Mouse (Mus musculus) thymus, adult 18-20 months (tissue): ENCODE data around the gene Dtymk.
"Not testable (repeated sequence)": the region's sequence is repeated elsewhere in the genome, so short reads cannot be mapped to it uniquely, and the experiment has no call there.

Experiments
- DNase-seq, 2 experiments: peaks; one replicate each; pipeline ENCODE4 v3.0.0; 2022; ENCODE audit warnings: mixed read lengths in 2 of 2

Gene Dtymk

DNA sequence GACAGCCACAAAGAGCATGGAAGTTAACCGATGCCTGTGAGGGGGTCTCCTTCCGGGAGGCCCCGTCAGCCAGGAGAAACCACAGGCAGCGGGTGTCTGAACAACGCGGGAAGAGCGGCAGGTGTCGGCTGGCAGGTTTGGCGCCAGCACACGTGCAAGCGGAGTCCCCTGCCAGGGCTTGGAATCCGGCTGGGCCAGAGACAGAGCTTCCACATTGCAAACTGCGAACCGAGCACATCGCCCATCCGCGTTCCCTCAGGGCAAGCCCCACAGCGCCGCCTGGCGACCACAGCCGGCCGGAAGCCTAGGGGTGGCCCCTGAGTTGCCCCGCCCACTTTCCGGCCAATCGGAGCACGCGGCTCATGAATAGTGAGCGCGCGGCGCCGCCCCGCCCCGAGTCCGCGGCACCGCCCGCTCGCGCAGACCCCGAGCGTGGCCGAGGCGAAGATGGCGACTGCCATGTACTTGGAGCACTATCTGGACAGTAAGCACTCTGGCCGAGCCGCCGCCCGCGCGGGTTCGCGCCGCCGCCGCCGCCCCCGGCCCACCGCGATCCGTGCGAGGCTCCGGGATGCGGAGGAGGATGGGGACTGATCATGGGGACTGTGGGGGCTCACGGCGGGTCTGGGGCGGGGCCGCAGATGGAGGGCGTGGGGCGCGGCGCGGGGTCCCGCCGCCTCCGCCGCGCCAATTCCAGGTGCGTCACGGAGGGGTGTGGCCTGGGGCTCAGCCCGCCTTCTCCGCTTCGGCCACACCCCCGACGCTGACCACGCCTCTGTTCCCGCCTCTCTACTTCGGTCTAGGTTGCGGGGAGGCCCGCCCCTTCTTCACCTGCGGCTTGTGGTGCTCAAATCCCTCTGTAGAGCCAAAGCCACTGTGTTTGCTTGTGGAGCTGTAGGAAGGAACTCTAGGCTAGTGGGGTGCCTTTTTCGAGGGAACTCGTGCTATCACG, 2.1 kb upstream of the Dtymk start, which contains the start of gene Ing5:
Ing5 (plus strand) TSS at position 410 of the 952 bp plus-strand sequence.
- DNase-seq: peak; percentile 97 to 98

DNA sequence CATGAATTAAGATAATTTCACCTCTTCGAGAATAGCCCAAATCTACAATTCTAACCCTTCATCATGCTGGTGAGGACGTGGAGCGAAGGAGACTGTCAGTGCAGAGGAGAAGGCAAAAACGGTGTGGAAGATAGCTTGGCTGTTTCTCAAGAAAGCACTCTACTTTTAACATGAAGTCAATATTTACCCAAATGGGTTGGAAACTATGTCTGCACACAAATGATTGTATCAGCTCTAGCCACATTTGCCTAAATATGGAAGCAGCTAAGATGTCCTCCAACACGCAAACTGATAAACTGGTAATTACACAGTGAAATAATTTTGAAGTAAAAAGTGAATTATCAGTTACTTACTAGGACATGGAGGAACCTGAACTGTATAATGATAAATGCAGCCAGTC, 1.0 kb upstream of the Dtymk start:
- DNase-seq: no peak

DNA sequence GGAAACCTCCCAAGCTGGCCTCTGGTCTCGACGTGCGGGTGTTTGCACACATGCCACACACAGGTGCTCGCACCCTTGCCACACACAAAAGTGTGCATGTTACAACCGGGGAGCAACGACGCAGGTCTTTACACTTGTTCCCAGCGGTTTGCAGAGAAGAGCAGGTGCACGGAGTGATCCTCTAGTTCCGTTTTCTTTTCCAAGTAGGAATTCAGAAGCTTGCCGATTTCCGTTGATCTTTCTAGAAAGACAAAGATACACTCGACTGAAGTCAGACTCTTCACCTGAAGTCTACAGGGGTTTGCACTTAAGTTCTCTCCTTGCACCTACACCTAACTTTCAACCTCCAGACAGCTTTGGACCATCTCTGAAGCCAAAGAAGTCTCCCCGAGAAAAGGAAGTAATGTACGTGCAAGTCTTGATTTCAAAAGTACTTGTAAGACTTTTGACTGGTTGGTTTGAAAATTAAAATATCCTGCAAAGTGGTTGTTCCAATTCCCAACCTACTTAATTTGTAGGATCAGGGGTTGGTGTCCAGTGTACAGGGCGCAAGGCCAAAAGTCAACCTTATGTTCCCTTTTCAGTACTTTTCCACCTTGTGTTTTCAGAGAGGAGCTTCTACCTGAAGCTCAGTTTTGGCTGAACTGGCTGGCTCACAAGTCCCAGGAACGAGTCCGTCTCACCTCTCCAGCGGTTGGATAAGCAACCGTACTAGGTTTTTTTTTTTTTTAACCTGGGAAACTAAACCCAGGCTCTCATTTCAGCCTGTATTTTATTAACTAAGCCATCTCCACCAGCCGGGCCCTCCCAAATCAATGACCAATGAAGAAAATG, 847 bp downstream of the Dtymk start:
- no peak for DNase-seq

DNA sequence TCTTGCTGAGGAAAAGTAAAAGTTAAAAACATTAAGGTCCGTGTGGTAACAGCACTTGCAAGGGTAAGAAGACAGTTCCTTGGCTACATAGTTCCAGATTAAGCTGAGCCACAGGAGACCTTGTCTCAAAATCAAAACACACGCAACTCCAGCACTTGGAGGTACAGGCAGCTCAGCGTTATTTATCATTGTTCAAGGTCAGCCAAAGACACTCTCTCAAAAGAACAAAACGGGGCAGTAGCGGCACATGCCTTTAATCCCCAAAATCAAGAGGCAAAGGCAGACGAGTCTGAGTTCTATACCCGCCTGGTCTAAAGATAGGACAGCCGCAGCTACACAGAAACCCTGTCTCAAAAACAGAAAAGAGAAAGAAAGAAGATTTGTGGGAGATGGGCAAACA, 5.8 kb downstream of the Dtymk start:
- DNase-seq: no peak

DNA sequence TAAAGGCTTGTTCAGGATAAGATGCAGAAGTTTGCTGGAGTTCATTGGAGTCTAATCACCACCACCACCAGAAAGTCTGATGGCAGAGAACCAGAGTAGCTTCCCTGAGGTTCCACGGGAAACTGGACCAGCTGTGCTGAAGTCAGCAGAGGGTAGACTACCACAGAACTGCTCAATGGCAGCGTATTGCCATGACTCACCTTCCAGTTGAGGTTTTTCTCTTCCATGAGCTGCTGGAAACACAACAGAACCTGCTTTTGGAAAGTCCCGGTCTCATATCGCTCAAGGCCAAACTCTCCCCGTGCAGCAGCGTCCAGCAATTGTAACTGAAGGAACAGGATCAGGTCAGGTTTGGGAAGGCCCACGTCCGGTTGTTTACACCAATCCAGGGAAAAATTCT, 7.2 kb downstream of the Dtymk start:
- DNase-seq: no peak

DNA sequence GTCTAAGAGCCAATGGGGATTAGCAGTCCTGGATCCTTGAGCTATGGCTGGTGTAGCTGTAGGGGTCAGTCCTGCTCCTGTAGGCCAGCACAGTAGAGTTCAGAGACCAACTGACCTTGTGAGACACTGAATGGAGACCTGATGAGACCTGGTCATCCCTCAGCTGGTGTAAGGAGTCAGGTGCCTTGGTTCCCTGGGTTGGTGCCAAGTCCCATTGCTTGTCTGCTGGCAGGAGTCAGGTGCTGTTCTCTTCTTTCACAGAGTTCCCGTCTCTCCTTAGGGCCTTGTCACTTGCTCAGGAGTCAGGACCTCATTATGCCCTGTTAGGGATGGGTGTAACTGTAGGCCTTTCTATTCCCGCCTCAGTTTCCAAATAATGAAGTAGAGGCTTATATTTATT, 14.8 kb downstream of the Dtymk start:
- DNase-seq: no peak

DNA sequence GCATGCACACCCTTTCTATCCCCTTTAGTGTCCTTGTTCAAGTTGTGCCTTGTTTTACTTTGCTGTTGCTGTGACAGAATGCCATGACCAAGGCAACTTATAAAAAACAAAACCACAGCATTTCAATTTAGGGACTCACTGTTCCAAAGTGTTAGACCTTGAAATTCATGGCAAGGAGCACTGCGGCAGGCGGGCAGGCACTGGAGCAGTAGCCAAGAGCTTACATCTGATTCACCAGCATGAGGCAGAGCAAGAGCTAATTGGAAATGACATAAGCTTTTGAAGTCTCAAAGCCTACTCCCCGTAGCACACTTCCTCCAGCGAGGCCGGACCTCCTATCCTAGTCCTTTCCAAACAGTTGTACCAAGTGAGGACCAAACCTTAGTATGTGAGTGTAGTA, 25.0 kb downstream of the Dtymk start:
- DNase-seq: no peak

DNA sequence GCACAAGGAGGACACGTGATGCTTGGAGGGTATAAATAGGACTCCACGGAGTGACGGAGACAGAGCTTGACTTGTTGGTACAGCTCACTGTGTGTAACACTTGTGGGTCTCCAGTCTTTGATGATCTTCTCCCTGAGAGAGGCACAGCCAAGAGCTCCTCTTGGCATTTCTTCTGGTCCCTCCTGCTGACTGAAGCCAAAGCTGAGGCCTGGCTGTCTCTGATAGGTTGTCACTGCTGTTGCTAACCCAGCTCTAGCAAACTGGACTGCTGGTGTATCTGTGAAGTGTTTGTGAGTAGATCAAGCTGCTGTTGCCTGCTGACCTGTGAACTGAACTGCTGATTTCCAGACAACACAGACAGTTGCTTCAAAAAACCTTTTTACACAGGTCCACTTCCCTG, 31.8 kb downstream of the Dtymk start:
- DNase-seq: no peak

DNA sequence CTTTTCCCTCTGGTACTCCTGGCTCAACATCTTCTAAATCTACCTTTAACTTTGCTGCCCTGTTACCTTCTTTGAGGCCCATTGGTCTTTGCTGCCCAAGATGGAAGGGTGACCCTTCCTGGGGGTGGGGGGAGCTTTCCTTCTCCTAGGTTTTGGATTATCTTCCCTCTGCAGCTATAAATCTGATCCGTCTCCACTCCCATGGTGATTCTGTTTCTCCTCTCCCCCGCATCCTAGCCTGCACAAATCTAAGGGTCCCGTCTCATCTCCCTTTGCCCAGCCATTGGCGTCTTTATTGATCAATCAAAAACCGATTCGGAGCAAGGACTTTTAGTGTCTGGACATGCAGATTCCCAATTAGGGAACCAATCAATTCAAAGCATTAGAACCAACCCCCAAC, 34.1 kb downstream of the Dtymk start:
- no peak for DNase-seq

DNA sequence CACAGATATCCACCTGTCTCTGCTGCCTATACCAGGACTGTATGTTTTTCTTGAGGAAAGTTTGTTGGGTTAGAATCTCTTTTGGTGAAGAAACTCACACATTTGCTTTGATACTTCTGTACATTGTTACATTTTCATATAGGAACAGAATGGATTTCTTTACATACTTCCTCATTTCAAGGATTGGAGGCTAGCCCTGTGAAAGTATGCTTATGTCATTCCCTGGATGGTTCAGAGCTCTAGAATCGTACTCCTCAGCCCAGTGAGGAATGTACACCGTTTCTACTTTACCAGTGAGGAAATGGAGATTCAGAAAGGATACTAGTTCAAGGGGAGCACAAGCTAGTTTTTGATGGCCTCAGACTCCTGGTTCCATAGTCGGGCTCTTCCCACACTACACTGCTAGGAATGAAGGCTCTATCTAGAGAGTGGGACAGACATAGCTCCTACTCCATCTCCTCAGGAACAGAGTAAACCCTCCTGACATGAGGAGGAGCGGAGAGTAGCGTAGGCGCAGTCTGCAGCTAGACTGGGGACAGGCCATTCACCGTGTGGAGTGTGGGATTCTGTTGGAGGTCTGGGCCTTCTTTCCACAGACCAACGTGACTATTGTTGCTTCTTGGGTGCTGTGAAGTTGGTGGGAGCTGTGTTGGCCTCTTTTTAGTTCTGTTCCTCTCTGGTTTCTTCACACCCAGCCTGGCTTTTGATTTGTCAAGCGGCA, 36.7 kb downstream of the Dtymk start:
- DNase-seq: no peak

DNA sequence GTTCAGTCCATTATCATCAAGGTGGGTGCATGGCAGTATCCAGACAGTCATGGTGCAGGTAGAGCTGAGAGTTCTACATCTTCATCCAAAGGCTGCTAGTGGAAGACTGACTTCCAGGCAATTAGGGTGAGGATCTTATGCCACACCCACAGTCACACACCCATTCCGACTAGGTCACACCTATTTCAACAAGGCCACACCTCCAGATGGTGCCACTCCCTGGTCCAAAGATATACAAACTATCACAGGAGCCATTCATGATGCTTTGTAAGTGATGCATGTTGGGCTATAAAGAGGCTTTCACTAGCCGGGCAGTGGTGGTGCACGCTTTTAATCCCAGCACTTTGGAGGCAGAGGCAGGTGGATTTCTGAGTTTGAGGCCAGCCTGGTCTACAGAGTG, 38.2 kb downstream of the Dtymk start:
- not testable (repeated sequence) for DNase-seq

DNA sequence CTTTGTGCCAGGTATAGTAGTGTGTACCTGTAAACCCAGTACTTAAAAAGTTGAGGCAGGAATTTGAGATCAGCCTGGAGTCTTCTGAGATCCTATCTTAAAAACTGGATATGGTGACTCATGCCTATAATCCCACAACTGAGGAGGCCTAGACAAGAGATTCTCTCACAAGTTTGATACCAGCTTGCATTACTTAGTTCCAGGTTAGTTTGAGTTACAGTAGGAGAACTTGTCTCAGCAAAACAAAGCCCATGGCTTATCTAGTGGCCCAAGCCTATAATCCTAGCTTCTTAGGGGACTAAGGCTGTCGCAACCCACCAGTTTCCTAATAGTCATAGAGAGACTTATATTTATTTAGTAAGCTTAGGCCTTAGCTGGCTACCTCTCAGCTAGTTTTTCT, 41.7 kb downstream of the Dtymk start:
- no peak for DNase-seq

DNA sequence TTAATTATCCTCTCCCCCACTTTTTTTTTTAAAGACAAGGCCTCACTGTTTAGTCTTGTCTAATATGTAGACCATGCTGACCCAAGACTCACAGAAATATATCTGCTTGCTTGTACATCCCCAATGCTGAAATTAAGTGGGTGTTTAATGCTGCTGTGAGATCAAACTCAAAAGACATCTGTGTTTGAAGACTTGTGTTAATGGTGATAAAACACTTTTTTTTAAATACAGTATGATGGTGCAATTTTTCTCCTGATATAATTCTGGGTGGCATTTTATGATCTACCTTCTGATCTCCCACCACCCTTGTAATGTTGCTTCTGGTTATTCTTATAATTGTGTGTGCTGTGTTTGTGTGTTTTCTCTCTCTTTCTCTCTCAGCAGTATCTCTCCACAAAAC, 45.6 kb downstream of the Dtymk start:
- no peak for DNase-seq

DNA sequence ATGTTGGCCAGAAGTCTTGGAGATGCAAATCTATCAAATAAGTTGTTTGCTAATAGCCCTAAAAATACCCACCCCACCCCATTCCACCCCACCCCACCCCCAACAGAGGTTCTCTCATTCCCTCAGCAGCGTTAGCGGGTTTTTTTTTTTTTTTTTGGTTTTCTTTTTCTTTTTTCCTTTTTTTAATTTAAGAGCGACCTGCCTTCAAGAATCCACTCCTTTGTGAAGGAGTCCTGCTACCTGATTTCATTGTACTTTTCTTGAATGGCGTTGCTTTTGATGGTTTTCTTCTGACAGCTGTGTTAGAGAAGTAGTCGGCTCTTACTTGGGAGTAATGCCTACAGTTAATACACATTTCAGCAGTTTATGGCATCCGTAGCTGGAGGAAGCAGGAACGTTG, 46.1 kb downstream of the Dtymk start:
- DNase-seq: no peak

DNA sequence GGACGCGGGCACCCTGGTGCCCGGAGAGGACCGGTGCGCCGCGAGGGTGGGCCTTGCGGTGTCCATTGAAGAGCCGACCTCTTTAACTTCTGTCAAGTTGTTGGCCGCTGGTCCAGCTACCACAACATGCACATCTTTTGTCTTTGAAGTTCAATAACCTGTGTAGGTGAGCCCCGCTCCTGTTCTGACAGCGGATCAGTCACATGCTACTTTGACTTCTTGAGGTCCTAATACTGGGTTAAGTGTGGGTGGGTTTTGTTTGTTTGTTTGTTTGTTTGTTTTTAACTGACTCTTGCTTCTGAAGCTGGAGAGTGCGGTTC, 46.5 kb downstream of the Dtymk start:
- no peak for DNase-seq

DNA sequence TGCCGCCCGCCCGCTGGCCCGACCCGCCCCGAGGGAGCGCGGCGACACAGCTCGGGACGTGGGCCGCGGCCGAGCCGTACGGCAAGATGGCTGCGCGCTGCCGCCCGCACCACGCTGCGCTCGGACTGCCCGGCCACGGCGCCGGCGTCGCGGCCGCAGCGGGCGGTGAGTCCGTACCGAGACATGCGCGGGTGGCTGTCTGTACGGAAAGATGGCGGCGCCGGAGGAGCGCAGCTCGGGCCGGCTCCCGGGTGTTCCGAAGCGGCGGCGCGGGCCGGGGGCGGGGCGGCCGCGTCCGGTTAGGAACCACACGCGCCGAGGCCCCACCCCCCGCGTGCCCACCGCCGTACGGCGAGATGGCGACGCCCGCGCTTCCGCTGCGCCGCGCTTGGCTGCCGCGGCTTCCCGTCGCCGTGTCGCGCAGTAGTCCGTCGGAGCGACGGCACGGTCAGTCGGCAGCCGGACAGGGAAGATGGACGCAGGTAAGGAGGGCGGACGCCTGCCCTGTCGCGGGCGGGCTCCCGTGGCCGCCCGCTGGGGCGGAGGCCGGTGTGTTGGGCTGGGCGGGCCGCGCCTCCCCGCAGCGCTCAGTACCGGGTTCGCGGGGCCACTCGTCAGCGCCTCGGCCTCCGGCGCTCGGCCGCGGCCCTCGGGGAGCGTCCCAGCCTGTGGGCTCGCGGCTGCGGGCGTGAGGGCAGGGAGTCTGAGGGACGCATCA, 47.0 kb downstream of the Dtymk start, which contains the start of gene Thap4:
Thap4 (minus strand) TSS at position 292 of the 718 bp plus-strand sequence.
- DNase-seq: peak; percentile 74 to 75

DNA sequence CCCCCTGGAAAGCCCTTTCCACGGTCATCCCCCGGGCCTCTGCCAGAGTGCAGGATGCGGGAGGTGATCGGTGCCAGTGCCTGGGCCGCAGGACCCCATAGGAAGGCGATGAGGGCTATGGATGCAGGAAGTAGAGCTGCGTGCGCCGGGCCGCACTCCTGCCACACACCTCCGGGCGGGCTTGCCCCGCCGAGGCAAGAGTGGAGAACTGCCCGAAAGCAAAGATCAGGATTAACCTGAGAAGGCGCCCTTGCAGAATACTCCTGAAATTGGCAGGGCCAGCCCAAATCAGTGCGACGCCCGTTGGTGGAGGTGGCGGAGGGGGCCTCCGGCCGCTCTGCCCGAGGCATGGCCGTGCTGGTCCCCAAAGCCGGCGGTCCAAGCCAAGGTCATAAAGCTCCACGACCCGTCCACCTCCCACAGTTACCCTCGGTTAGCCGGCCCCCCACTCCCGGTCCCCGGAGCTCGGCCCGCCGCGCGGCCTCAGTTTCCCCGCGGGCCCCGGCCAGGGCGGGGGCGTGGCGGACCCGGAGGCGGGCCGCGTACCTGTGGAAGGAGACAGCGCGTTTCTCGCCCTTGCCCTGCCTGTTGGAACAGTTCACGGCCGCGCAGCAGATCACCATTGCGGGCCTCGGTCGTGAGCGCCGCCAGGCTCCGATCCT, 47.7 kb downstream of the Dtymk start:
- peak in 1 of 2 experiments; percentile 28 for DNase-seq

DNA sequence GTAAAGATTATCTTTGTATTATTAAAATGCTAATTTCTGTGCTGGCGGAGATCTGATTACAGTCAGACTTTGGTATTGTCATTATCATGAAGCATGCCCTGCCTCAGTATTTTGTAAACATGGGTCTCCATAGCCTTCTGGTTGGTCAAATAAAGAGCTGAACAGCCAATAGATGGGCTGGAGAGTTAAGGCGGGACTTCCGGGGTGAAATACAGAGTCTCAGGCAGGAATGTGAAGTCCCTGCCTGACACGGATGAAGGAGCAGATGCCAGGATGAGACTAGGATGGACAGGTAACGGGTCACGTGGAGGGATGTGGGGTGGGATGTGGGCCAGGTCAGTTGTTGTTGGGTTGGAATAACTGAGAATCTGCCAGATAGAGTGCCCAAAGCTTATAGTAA, 50.4 kb downstream of the Dtymk start, which contains the start of gene Atg4b:
Atg4b (plus strand) TSS at position 211 of the 400 bp plus-strand sequence.
- no peak for DNase-seq

DNA sequence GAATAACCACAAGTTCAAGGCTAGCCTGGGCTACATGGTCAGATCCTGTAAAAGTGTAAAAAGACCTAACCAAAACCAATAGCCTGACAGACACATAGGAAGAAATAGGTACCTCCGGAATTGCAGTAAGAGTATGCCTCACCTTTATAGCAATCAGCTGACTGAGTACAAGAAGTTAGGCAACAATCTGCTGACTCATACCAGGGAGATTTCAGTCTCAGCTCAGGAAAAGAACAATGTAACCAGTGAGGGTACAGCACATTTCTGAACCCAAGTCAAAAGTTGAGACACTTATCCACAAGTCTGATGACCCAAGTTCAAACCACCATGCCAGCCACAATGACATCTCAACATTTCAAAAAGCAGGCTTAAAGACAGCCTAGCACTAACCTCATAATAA, 53.2 kb downstream of the Dtymk start:
- DNase-seq: no peak

DNA sequence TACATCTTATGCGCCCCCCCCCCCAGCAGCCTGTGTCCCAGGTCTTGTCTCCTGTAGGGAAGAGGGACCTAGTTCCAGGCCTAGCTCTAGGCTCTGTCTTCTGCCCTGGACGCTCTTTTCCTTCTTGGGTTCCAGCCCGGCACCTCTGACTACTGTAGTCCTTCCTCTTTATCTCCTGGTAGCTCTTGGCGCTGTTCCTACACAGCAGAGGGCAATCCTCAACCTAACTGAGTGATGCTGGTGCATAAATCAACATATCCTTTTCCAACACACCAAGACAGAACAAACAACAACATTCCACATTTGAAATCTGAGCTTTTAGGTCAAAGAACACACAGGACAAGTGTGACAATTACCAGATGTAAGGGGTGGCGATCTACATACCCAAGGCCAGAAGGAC, 55.6 kb downstream of the Dtymk start:
- no peak for DNase-seq

DNA sequence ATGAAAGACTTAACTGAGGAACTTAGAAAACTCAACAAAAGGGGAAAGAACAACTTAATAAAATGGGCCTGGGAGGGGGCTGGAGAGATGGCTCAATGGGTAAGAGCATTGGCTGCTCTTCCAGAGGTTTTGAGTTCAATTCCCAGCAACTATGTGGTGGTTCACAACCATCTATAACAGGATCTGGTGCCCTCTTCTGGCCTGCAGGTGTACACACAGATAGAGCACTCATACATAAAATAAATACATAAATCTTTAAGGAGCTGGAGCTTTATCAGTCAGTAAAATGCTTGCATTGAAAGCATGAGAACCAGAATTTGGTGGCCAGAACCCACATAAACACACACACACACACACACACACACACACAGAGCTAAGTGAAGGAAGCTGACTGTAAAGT, 58.8 kb downstream of the Dtymk start:
- DNase-seq: no peak
